Mouse (Mus musculus): ENCODE results near the gene Slc17a6. TPM values are rescaled to one million over a fixed set of nuclear protein-coding genes. Genes with fewer than 3 reads are reported as not detected.
"Not testable (repeated sequence)": the region's sequence is repeated elsewhere in the genome, so short reads cannot be mapped to it uniquely, and the experiment has no call there.

Gene Slc17a6
- total RNA-seq, 2 experiments from 2014 or later: 13.9 to 15.2 TPM

DNA sequence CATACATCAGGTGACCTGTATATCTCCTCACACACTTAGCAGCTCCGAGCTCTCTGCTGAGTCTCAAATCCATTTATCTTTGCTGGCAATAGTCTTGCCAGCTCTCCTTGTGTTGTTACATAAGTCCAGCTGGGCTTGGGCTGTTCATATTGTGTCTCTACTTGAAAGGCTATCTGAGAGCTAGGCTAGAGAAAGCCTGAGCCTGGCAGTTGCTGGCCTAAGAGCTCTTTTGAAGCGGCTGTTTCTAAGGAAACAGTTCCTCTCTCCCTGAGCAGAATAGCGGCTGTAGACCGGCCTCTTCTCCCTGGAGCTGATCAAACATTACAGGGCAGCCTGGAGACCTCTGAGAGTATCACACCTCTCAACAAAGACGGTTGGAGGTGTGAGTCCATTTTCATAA, 40.6 kb downstream of the Slc17a6 start:
- DNase-seq (ENCODE audit: low spot score in 2 of 2): peak; percentile 2 to 29

DNA sequence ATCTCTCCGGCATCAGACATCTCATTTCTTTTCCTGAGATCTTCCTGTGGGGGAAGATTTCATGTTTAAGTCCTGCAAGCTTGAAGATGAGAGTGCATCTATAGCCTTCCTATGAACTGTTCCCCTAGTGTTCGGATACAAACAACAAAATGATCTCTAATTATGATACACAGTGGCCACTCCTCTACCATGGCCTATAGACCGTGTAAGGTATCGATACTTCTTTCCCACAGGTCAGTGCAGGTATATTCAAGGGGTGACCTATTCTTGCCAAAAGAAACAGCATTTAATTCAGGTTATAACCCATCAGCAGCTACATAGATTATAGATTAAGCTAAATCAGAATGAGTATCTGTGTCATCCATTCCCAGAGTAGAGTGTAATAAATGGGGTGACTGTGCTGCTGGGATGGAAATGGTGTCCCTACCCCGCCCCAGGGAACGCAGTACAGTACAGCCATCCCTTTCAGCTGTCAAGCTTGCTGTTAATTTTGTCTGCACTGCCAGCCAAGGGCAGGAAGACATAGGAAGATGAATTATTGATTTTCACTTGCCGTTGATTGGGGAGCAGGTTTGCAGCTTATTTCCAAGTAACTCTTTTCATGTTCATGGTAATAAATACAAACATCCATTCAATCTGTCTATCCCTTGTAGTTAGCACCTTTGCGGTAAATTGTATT, 71.9 kb downstream of the Slc17a6 start:
- no peak for DNase-seq (ENCODE audit: low spot score in 2 of 2)

DNA sequence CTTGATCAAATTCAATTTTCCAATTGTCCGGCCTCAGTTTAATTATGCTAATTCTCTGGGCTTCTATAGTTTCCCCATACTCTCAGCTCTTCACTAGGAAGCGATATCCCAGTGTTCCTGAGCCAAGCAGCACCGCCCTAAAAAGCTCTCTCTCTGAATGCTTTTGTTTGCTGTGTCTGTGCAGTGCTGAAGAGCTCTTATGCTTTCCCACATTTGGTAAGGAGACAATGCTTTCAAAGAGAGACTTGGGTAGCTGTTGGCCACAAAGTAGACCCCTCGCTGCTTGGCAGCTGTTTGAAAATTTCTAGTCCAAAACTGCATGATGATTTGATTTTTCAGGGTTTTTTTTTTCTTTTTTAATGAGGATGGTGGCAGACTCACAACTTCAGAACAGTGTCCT, 72.6 kb downstream of the Slc17a6 start:
- DNase-seq (ENCODE audit: low spot score in 2 of 2): no peak

DNA sequence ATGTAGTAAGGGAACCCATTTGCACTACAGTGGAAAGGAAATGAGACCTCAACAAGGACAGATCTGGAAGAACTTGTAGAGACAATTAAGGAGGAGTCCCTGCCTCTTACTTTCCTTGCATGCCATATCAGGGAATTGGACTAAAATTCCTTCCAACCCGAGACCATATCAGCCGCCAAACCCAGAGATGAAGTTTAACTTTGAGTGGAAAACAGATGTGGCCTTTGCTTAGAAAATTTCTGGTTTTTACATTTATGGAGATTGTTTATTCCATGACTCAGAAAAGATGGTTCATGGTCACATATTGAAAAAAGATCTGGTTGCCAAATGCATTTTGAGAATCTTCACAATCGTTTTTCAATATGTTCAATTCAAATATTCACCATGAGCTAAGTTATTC, 87.7 kb downstream of the Slc17a6 start:
- no peak for DNase-seq (ENCODE audit: low spot score in 2 of 2)

DNA sequence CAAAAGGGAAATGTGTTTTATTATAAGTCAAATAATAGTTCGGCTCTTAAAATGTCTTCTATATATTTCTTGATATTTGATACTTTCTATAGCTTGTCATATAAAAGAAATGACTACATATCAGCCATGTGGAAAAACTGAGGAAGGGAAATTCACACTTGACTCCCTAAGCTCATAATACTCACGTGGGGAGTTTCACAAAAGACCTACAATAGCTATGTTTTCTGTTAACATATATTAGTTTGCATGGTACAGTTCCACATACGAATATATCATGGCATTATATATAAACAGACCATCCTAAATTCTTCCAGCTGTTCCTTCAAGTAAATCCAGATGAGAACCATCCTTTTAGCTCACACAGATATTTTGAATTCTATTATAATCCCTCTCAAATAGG, 88.5 kb downstream of the Slc17a6 start:
- DNase-seq (ENCODE audit: low spot score in 2 of 2): not testable (repeated sequence)

DNA sequence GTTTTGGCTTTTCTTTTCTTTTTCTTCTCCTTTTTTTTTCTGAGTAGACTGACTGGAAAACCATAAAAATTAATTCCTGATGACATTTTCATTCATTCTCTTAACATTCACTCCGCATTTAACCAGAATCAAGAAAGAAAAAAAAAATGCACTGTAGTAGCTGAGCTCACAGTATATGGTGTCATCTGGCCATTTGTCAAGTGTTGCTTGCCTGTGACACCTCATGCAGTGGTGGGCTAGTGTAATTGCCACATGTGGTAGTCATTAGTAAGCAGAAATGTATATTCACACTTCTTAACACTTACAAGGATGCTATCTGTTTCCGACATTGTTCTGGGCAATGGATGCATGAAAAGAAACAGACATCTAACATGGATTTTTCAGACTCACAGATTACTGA, 94.0 kb downstream of the Slc17a6 start:
- DNase-seq (ENCODE audit: low spot score in 2 of 2): no peak

Other genes starting within 250 kb of the Slc17a6 start
- 1 to 10 TPM in 1 of 2 experiments, under 1 TPM in 1; 0.89 to 1.2 TPM for gene Ano5, start 111.0 kb upstream of the Slc17a6 start, total RNA-seq (2021)
- gene Gas2, start 240.0 kb downstream of the Slc17a6 start, total RNA-seq (2021): 10 to 100 TPM; 23.8 to 33.2 TPM
- gene Fancf, start 240.3 kb downstream of the Slc17a6 start, total RNA-seq (2021): 1 to 10 TPM; 3.7 to 4.1 TPM